Mouse (Mus musculus): ENCODE results near the gene Sox15. TPM values are rescaled to one million over a fixed set of nuclear protein-coding genes. Genes with fewer than 3 reads are reported as not detected.
"Not testable (repeated sequence)": the region's sequence is repeated elsewhere in the genome, so short reads cannot be mapped to it uniquely, and the experiment has no call there.

Sox15 gene
- polyA plus RNA-seq, 1 experiment from 2014 or later, result not detected

- H3K36me3 ChIP-seq, result 0 out of 2 replicates have a peak, but pooled peaks cover 3% of the 10 kb centered on the region
- 0 out of 2 replicates have a peak, but pooled peaks cover 5% of the 10 kb centered on the region for H3K27me3 ChIP-seq
- 86% methylated on average over 7 of the region's 7 CpGs for WGBS
- H3K9ac ChIP-seq (replicated peaks), result no peak overlapping the region
- no peak overlapping the region for H3K4me3 ChIP-seq (replicated peaks)
- H3K9me3 ChIP-seq, result no peaks in the 10 kb centered on the region
- no peak for ATAC-seq (ENCODE audit: insufficient number of reproducible peaks, insufficient read depth, low FRiP score, low TSS enrichment, low read depth)
- no peak overlapping the region for H3K27ac ChIP-seq
- H3K4me1 ChIP-seq (replicated peaks), result peaks cover 10% of the 10 kb centered on the region
- H3K4me2 ChIP-seq, result no peak overlapping the region
Observed at GRCm38 (mm10) chr11:69620394-69621081, 34.6 kb upstream of the Sox15 start.

GRCm38 (mm10) chr11:69621571-69622268, 33.4 kb upstream of the Sox15 start, which contains the start of gene Sat2:
Sat2 (plus strand) TSS chr11:69622024.
- peak within 1 kb of the TSS; percentile 82 for H3K9ac ChIP-seq (replicated peaks)
- H3K27me3 ChIP-seq, result 0 out of 2 replicates have a peak, but pooled peaks cover 5% of the 10 kb centered on the region
- 1% methylated on average over 20 of the region's 20 CpGs for WGBS
- peak within 1 kb of the TSS; percentile 49 for H3K4me3 ChIP-seq (replicated peaks)
- H3K9me3 ChIP-seq, result no peaks in the 10 kb centered on the region
- H3K27ac ChIP-seq, result peak within 1 kb of the TSS; percentile 32
- H3K36me3 ChIP-seq, result 0 out of 2 replicates have a peak, but pooled peaks cover 3% of the 10 kb centered on the region
- H3K4me1 ChIP-seq (replicated peaks), result peaks cover 10% of the 10 kb centered on the region
- ATAC-seq (ENCODE audit: insufficient number of reproducible peaks, insufficient read depth, low FRiP score, low TSS enrichment, low read depth), result peak; percentile 80
- H3K4me2 ChIP-seq, result peak within 1 kb of the TSS; percentile 81

- peaks cover 10% of the 10 kb centered on the region for H3K4me1 ChIP-seq (replicated peaks)
- peak overlapping the region; percentile 82 for H3K9ac ChIP-seq (replicated peaks)
- no peaks in the 10 kb centered on the region for H3K9me3 ChIP-seq
- no peak for ATAC-seq (ENCODE audit: insufficient number of reproducible peaks, insufficient read depth, low FRiP score, low TSS enrichment, low read depth)
- 0 out of 2 replicates have a peak, but pooled peaks cover 3% of the 10 kb centered on the region for H3K36me3 ChIP-seq
- peak overlapping the region; percentile 81 for H3K4me2 ChIP-seq
- peak overlapping the region; percentile 32; the same call in 1 of the 2 replicates for H3K27ac ChIP-seq
- H3K4me3 ChIP-seq (replicated peaks), result peak overlapping the region; percentile 49
- WGBS, result 42% methylated on average over 6 of the region's 6 CpGs
- H3K27me3 ChIP-seq, result no peaks in the 10 kb centered on the region
Observed at GRCm38 (mm10) chr11:69622406-69622805, 32.7 kb upstream of the Sox15 start.

GRCm38 (mm10) chr11:69623006-69623405, 32.1 kb upstream of the Sox15 start:
- Histone ChIP-seq H3K9ac (replicated peaks) (no peak overlapping the region), H3K27me3 (no peaks in the 10 kb centered on the region), H3K4me2 (peak overlapping the region; percentile 81), H3K4me3 (replicated peaks) (peak overlapping the region; percentile 49; the same call in 1 of the 2 replicates), H3K36me3 (0 out of 2 replicates have a peak, but pooled peaks cover 3% of the 10 kb centered on the region), H3K4me1 (replicated peaks) (peaks cover 10% of the 10 kb centered on the region), H3K27ac (no peak overlapping the region), H3K9me3 (no peaks in the 10 kb centered on the region)
- 60% methylated on average over 4 of the region's 4 CpGs for WGBS
- no peak for ATAC-seq (ENCODE audit: insufficient number of reproducible peaks, insufficient read depth, low FRiP score, low TSS enrichment, low read depth)

- not testable (repeated sequence) for H3K4me2 ChIP-seq
- 77% methylated on average over 2 of the region's 2 CpGs for WGBS
Observed at GRCm38 (mm10) chr11:69624339-69624738, 30.8 kb upstream of the Sox15 start.

GRCm38 (mm10) chr11:69628286-69628685, 26.8 kb upstream of the Sox15 start:
- no peaks in the 10 kb centered on the region for H3K4me1 ChIP-seq (replicated peaks)
- H3K4me2 ChIP-seq, result no peak overlapping the region
- H3K4me3 ChIP-seq (replicated peaks), result no peak overlapping the region
- no peaks in the 10 kb centered on the region for H3K27me3 ChIP-seq
- H3K9ac ChIP-seq (replicated peaks), result no peak overlapping the region
- 0 out of 2 replicates have a peak, but pooled peaks cover 3% of the 10 kb centered on the region for H3K36me3 ChIP-seq
- no peaks in the 10 kb centered on the region for H3K9me3 ChIP-seq
- no peak for ATAC-seq (ENCODE audit: insufficient number of reproducible peaks, insufficient read depth, low FRiP score, low TSS enrichment, low read depth)
- H3K27ac ChIP-seq, result no peak overlapping the region
- WGBS, result 39% methylated on average over 6 of the region's 6 CpGs

More at GRCm38 (mm10) chr11:69624339-69624738, 30.8 kb upstream of the Sox15 start:
- H3K4me3 ChIP-seq (replicated peaks); H3K9me3 ChIP-seq; H3K4me1 ChIP-seq (replicated peaks); H3K27me3 ChIP-seq; H3K27ac ChIP-seq; H3K36me3 ChIP-seq; H3K9ac ChIP-seq (replicated peaks); ATAC-seq (ENCODE audit: insufficient number of reproducible peaks, insufficient read depth, low FRiP score, low TSS enrichment, low read depth): not testable (repeated sequence)

- Histone ChIP-seq H3K4me3 (replicated peaks) (no peak overlapping the region), H3K4me2 (no peak overlapping the region), H3K27me3 (no peaks in the 10 kb centered on the region), H3K36me3 (peaks cover 2% of the 10 kb centered on the region; the same call in 1 of the 2 replicates), H3K27ac (no peak overlapping the region), H3K9ac (replicated peaks) (no peak overlapping the region), H3K4me1 (replicated peaks) (peaks cover 10% of the 10 kb centered on the region), H3K9me3 (no peaks in the 10 kb centered on the region)
- no peak for ATAC-seq (ENCODE audit: insufficient number of reproducible peaks, insufficient read depth, low FRiP score, low TSS enrichment, low read depth)
- whole genome bisulfite sequencing, result 70% methylated on average over 1 of the region's 1 CpGs
Observed at GRCm38 (mm10) chr11:69629802-69630201, 25.3 kb upstream of the Sox15 start.

GRCm38 (mm10) chr11:69632284-69633089, 22.6 kb upstream of the Sox15 start, which contains the start of gene Fxr2:
Fxr2 (plus strand) TSS chr11:69632990.
- no peaks in the 10 kb centered on the region for H3K9me3 ChIP-seq
- H3K27me3 ChIP-seq, result no peaks in the 10 kb centered on the region
- peaks cover 18% of the 10 kb centered on the region for H3K36me3 ChIP-seq
- peak; percentile 99 for ATAC-seq (ENCODE audit: insufficient number of reproducible peaks, insufficient read depth, low FRiP score, low TSS enrichment, low read depth)
- peak within 1 kb of the TSS; percentile 99 for H3K4me3 ChIP-seq (replicated peaks)
- peak within 1 kb of the TSS; percentile 83 for H3K4me2 ChIP-seq
- peaks cover 22% of the 10 kb centered on the region for H3K4me1 ChIP-seq (replicated peaks)
- peak within 1 kb of the TSS; percentile 97 for H3K27ac ChIP-seq
- peak within 1 kb of the TSS; percentile 99 for H3K9ac ChIP-seq (replicated peaks)
- 1% methylated on average over 45 of the region's 56 CpGs for whole genome bisulfite sequencing

- H3K4me1 ChIP-seq (replicated peaks), result peaks cover 22% of the 10 kb centered on the region
- no peaks in the 10 kb centered on the region for H3K27me3 ChIP-seq
- peak overlapping the region; percentile 99 for H3K9ac ChIP-seq (replicated peaks)
- ATAC-seq (ENCODE audit: insufficient number of reproducible peaks, insufficient read depth, low FRiP score, low TSS enrichment, low read depth), result peak; percentile 18; the same call in 1 of the 2 replicates
- WGBS, result under 1% methylated on average over 36 of the region's 50 CpGs
- peak overlapping the region; percentile 99 for H3K4me3 ChIP-seq (replicated peaks)
- peak overlapping the region; percentile 97 for H3K27ac ChIP-seq
- H3K4me2 ChIP-seq, result peak overlapping the region; percentile 83
- no peaks in the 10 kb centered on the region for H3K9me3 ChIP-seq
- peaks cover 24% of the 10 kb centered on the region for H3K36me3 ChIP-seq
Observed at GRCm38 (mm10) chr11:69633128-69633866, 21.8 kb upstream of the Sox15 start.

- peaks cover 22% of the 10 kb centered on the region for H3K4me1 ChIP-seq (replicated peaks)
- no peaks in the 10 kb centered on the region for H3K27me3 ChIP-seq
- H3K4me2 ChIP-seq, result peak overlapping the region; percentile 83
- no peak overlapping the region for H3K4me3 ChIP-seq (replicated peaks)
- ATAC-seq (ENCODE audit: insufficient number of reproducible peaks, insufficient read depth, low FRiP score, low TSS enrichment, low read depth), result no peak
- no peak overlapping the region for H3K9ac ChIP-seq (replicated peaks)
- no peaks in the 10 kb centered on the region for H3K9me3 ChIP-seq
- H3K36me3 ChIP-seq, result peaks cover 41% of the 10 kb centered on the region
- H3K27ac ChIP-seq, result no peak overlapping the region
- 87% methylated on average over 3 of the region's 3 CpGs for WGBS
Observed at GRCm38 (mm10) chr11:69635471-69635870, 19.6 kb upstream of the Sox15 start.
